Mouse (Mus musculus) ES-E14 (cell line): ENCODE data around the gene Mia2. TPM values are rescaled to one million over a fixed set of nuclear protein-coding genes. Genes with fewer than 3 reads are reported as not detected.

Source experiments
- DNase-seq: peaks from one replicate; pipeline ENCODE4 v3.0.0-alpha.2; 2013; ENCODE audit warnings: low read depth, low spot score
- H3K27ac ChIP-seq: 2 replicates; pipeline ENCODE4 v1.5.1; 2012; ENCODE audit warnings: low read depth, mild to moderate bottlenecking, low read length, moderate library complexity, mixed read lengths; ENCODE audit not compliant: poor library complexity, insufficient read depth, severe bottlenecking
- H3K36me3 ChIP-seq: 2 replicates; pipeline ENCODE4 v1.6.1; 2012; ENCODE audit warnings: mild to moderate bottlenecking, low read length, moderate library complexity, mixed read lengths; ENCODE audit not compliant: control insufficient read depth, poor library complexity, insufficient read depth, severe bottlenecking
- H3K4me1 ChIP-seq, 2 experiments: fragments of 150-350 bp in 1 of 2; sonication (generic) in 1 of 2; 2 replicates each; pipeline ENCODE4 v1.6.1; 2012; ENCODE audit warnings: low read length in 2 of 2, mild to moderate bottlenecking in 1 of 2, mixed read lengths in 1 of 2; ENCODE audit not compliant: control insufficient read depth in 2 of 2, insufficient read depth in 2 of 2, poor library complexity in 1 of 2
- H3K4me3 ChIP-seq, 2 experiments: fragments of 150-350 bp in 1 of 2; sonication (generic) in 1 of 2; 2 replicates each; pipeline ENCODE4 v1.5.1; 2012; ENCODE audit warnings: low read length in 2 of 2, low read depth in 1 of 2, mild to moderate bottlenecking in 1 of 2, mixed read lengths in 1 of 2; ENCODE audit not compliant: insufficient read depth in 1 of 2, poor library complexity in 1 of 2, severe bottlenecking in 1 of 2
- H3K9ac ChIP-seq: 2 replicates; pipeline ENCODE4 v1.6.1; 2012; ENCODE audit warnings: low read depth, mild to moderate bottlenecking, low read length, mixed read lengths; ENCODE audit not compliant: poor library complexity, insufficient read depth, severe bottlenecking
- H3K9me3 ChIP-seq: fragments of 150-350 bp; sonication (generic); 2 replicates; pipeline ENCODE4 v1.6.1; 2012; ENCODE audit warnings: low read depth, mild to moderate bottlenecking, low read length; ENCODE audit not compliant: control insufficient read depth, insufficient read depth
- CHD2 ChIP-seq: IDR thresholded peaks from 2 replicates; pipeline ENCODE4 v1.6.1; 2014; ENCODE audit warnings: mild to moderate bottlenecking, low read depth, low read length, inconsistent platforms
- HCFC1 ChIP-seq: IDR thresholded peaks from 2 replicates; pipeline ENCODE4 v1.6.1; 2012; ENCODE audit warnings: low read length, inconsistent platforms, borderline replicate concordance; ENCODE audit not compliant: insufficient read depth
- MAFK ChIP-seq: IDR thresholded peaks from 2 replicates; pipeline ENCODE4 v1.6.1; 2014; ENCODE audit warnings: mild to moderate bottlenecking, low read depth, low read length, inconsistent platforms; ENCODE audit not compliant: insufficient read depth
- ZC3H11A ChIP-seq: IDR thresholded peaks from 2 replicates; pipeline ENCODE4 v1.6.1; 2012; ENCODE audit warnings: low read depth, mild to moderate bottlenecking, inconsistent platforms, low read length, borderline replicate concordance
- ZNF384 ChIP-seq: IDR thresholded peaks from 2 replicates; pipeline ENCODE4 v1.6.1; 2012; ENCODE audit warnings: low read depth, low read length, inconsistent platforms
- in situ Hi-C, 2 experiments: fragments of 600-800 bp; cut with MboI; formaldehyde crosslinking; loops; one replicate each; pipeline ENCODE4 v1.15.1; 2025; ENCODE audit warnings: low sequenced_read_pairs in 2 of 2, inconsistent platforms in 1 of 2; ENCODE audit not compliant: unreplicated experiment in 2 of 2
- total RNA-seq: library from RNA; depleted of rRNA; stranded (reverse); fragments of 300-350 nt; gene quantifications from 2 replicates; pipeline ENCODE4 v1.2.3, GENCODE M21; 2012

Mia2 gene
- total RNA-seq, 1 experiment: 45.8 TPM

GRCm38 (mm10) chr12:59139372-59139771 lies 43.8 kb downstream of the Mia2 start:
- Histone ChIP-seq H3K4me3 (no peak overlapping the region), H3K36me3 (peaks cover 8% of the 10 kb centered on the region), H3K4me1 (no peaks in the 10 kb centered on the region), H3K27ac (no peak overlapping the region), H3K9ac (no peak overlapping the region), H3K9me3 (no peaks in the 10 kb centered on the region)
- TF ChIP-seq ZC3H11A: no peak
- TF ChIP-seq MAFK: no peak
- DNase-seq: no peak
- in situ Hi-C loops: no loop called here

- in situ Hi-C loops: no loop called here
- Histone ChIP-seq H3K9ac (no peak overlapping the region), H3K4me1 (no peaks in the 10 kb centered on the region), H3K27ac (no peak overlapping the region), H3K9me3 (no peaks in the 10 kb centered on the region), H3K4me3 (no peak overlapping the region), H3K36me3 (peaks cover 20% of the 10 kb centered on the region)
- no peak for DNase-seq
- TF ChIP-seq ZNF384 (no peak), CHD2 (no peak), HCFC1 (no peak), ZC3H11A (no peak), MAFK (no peak)
These were observed 49.5 kb downstream of the Mia2 start for GRCm38 (mm10) chr12:59145130-59145529.

- H3K36me3 ChIP-seq: peaks cover 18% of the 10 kb centered on the region
These were observed 54.1 kb downstream of the Mia2 start for GRCm38 (mm10) chr12:59149691-59150090.

GRCm38 (mm10) chr12:59161091-59161490 lies 65.5 kb downstream of the Mia2 start:
- Histone ChIP-seq H3K4me3 (no peak overlapping the region), H3K4me1 (no peaks in the 10 kb centered on the region), H3K27ac (no peak overlapping the region), H3K9ac (no peak overlapping the region), H3K9me3 (no peaks in the 10 kb centered on the region), H3K36me3 (peaks cover 14% of the 10 kb centered on the region)
- in situ Hi-C loops: no loop called here
- no peak for DNase-seq
- no peak for TF ChIP-seq CHD2
- no peak for TF ChIP-seq MAFK
- no peak for TF ChIP-seq ZC3H11A
- no peak for TF ChIP-seq HCFC1

More at GRCm38 (mm10) chr12:59149691-59150090, 54.1 kb downstream of the Mia2 start:
- no peak overlapping the region for H3K4me3 ChIP-seq
- no peak for DNase-seq
- in situ Hi-C loops: no loop called here
- H3K9ac ChIP-seq: no peak overlapping the region
- no peaks in the 10 kb centered on the region for H3K4me1 ChIP-seq
- no peaks in the 10 kb centered on the region for H3K9me3 ChIP-seq
- no peak for TF ChIP-seq MAFK
- no peak for TF ChIP-seq CHD2
- no peak for TF ChIP-seq ZNF384
- no peak for TF ChIP-seq ZC3H11A
- no peak for TF ChIP-seq HCFC1
- no peak overlapping the region for H3K27ac ChIP-seq

- H3K9ac ChIP-seq: no peak overlapping the region
- DNase-seq: no peak
- no peak overlapping the region for H3K27ac ChIP-seq
- H3K9me3 ChIP-seq: no peaks in the 10 kb centered on the region
- peaks cover 10% of the 10 kb centered on the region for H3K36me3 ChIP-seq
- TF ChIP-seq ZNF384 (no peak), MAFK (no peak), ZC3H11A (no peak), CHD2 (no peak), HCFC1 (no peak)
- H3K4me3 ChIP-seq: no peak overlapping the region
- in situ Hi-C loops: no loop called here
- H3K4me1 ChIP-seq: no peaks in the 10 kb centered on the region
These were observed 67.2 kb downstream of the Mia2 start for GRCm38 (mm10) chr12:59162797-59163196.
